Mouse (Mus musculus) intestine, embryonic 16.5 days (tissue): ENCODE measurements around the gene Smyd1. TPM values are rescaled to one million over a fixed set of nuclear protein-coding genes. Genes with fewer than 3 reads are reported as not detected.

Experiments used
- ATAC-seq: fragments of 200-750 bp; cut with Nextera tagmentation; 2 replicates; pipeline ENCODE4 v1.8.0; 2017; ENCODE audit warnings: moderate TSS enrichment, moderate library complexity
- H3K27ac ChIP-seq: fragments of 300-500 bp; sonication (generic); 2 replicates; pipeline ENCODE4 v1.5.1; 2014; ENCODE audit warnings: mild to moderate bottlenecking, low read length
- H3K27me3 ChIP-seq: fragments of 300-500 bp; sonication (generic); replicated peaks from 2 replicates; pipeline ENCODE4 v1.6.1; 2014; ENCODE audit warnings: low read length, control low read depth, mixed read lengths; ENCODE audit not compliant: control insufficient read depth, insufficient read depth
- H3K36me3 ChIP-seq: fragments of 300-500 bp; sonication (generic); 2 replicates; pipeline ENCODE4 v1.6.1; 2014; ENCODE audit warnings: low read length, control low read depth; ENCODE audit not compliant: control insufficient read depth, insufficient read depth
- H3K4me1 ChIP-seq: fragments of 300-500 bp; sonication (generic); 2 replicates; pipeline ENCODE4 v1.6.1; 2014; ENCODE audit warnings: low read length, control low read depth, mixed read lengths; ENCODE audit not compliant: control insufficient read depth, insufficient read depth
- H3K4me2 ChIP-seq: fragments of 300-500 bp; sonication (generic); 2 replicates; pipeline ENCODE4 v1.6.1; 2014; ENCODE audit warnings: low read depth, low read length, control low read depth
- H3K4me3 ChIP-seq: fragments of 300-500 bp; sonication (generic); 2 replicates; pipeline ENCODE4 v1.5.1; 2014; ENCODE audit warnings: mild to moderate bottlenecking, low read length
- H3K9ac ChIP-seq: fragments of 300-500 bp; sonication (generic); 2 replicates; pipeline ENCODE4 v1.6.1; 2014; ENCODE audit warnings: low read depth, low read length
- H3K9me3 ChIP-seq: fragments of 300-500 bp; sonication (generic); 2 replicates; pipeline ENCODE4 v1.6.1; 2016; ENCODE audit warnings: low read length, control low read depth; ENCODE audit not compliant: control insufficient read depth
- WGBS: fragments of 180-500 bp; shearing (Covaris S2); extraction: QIAGEN DNeasy Blood & Tissue Kit; methylation state at CpG from one replicate; pipeline ENCODE4 v1.1.7; 2014; 5-methylcytosine and 5-hydroxymethylcytosine counted together
- polyA plus RNA-seq: library from polyadenylated mRNA; unstranded; fragments of >200 nt; fragmentation: Nextera tagmentation; extraction: Ambion mirVana; gene quantifications from 2 replicates; pipeline ENCODE4 v1.2.1, GENCODE M21; 2015

Smyd1 gene
- polyA plus RNA-seq, result 0.34 and 0.36 TPM in 2 replicates

DNA sequence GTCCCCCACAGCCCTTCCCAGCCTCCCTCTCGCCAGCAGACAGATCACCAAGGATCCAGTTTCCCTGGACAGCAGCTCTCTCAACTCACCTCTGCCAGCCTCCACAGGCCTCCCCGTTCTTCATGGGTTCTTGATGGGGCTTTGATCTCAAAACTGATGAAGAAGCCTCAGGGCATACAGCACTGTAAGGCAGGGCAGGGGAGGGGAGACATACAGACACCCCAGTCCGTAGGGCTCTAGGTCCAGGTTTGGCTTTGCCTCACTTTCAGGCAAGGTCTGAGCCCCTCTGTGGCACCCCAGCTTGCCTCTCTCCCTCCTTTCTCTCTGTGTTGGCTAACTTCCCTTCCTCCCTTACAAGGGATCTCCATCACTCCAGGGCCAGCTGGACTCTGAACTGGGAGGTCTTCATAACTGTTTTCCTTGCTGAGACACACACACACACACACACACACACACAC, at the start of gene Smyd1:
Gene Smyd1 (minus strand): TSS at position 408 of the 458 bp plus-strand sequence.
- no peak for ATAC-seq
- H3K4me3 ChIP-seq, result no peak within 1 kb of the TSS
- H3K4me1 ChIP-seq, result no peaks in the 10 kb centered on the region
- no peaks in the 10 kb centered on the region for H3K9me3 ChIP-seq
- 76% methylated on average over 3 of the region's 3 CpGs for WGBS
- H3K27ac ChIP-seq, result no peak within 1 kb of the TSS
- no peaks in the 10 kb centered on the region for H3K27me3 ChIP-seq
- no peak within 1 kb of the TSS for H3K9ac ChIP-seq
- H3K4me2 ChIP-seq, result no peak within 1 kb of the TSS
- no peaks in the 10 kb centered on the region for H3K36me3 ChIP-seq

DNA sequence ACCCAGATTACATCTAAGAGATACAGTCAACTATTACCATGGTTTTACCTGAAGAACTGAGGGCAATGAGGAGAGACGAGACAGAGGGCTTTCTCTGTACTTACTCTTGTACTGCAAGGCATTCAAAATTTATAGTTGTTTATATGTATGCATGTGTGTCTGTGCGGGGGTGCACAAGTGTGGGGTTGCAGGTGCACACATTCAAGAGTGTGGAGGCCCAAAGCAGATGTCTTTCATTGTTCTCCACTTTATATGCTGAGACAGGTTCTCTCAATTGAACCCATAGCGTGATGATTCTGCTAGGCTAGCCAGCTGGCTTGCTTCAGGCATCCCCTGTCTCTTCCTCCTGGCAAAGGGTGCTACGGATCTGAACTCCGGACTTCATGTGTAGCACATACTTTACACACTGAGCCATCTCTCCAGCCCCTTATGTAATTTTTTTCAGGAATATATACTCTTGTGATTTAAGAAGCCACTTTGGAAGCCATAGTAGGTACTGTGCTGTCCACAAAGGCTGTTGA, 49.1 kb upstream of the Smyd1 start:
- no peak overlapping the region for H3K4me3 ChIP-seq
- H3K9me3 ChIP-seq, result no peaks in the 10 kb centered on the region
- H3K9ac ChIP-seq, result no peak overlapping the region
- H3K27me3 ChIP-seq, result no peaks in the 10 kb centered on the region
- no peaks in the 10 kb centered on the region for H3K4me1 ChIP-seq
- H3K4me2 ChIP-seq, result no peak overlapping the region
- ATAC-seq, result no peak
- no peaks in the 10 kb centered on the region for H3K36me3 ChIP-seq
- no peak overlapping the region for H3K27ac ChIP-seq
- 76% methylated on average over 5 of the region's 5 CpGs for WGBS

DNA sequence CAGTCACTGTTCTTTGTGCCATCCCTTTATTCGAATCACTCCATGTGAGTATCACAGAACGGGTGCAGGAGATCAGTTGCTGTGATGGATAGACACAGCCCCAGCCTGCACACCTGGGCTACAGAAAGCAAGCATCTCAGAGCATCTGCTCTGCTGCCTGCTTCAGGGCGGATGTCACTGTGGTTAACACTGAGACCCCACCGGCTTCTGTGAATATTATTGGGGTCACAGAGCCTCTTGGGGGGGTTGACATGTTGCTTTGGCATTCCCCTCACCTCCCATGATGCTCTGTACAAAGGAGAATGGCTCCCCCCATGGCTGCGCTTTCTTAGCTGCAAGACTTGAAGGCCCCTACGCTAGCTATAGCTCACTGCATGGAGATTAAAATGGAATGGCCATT, 47.4 kb upstream of the Smyd1 start:
- Histone ChIP-seq H3K27ac (no peak overlapping the region), H3K27me3 (no peaks in the 10 kb centered on the region), H3K9ac (no peak overlapping the region), H3K4me3 (no peak overlapping the region), H3K36me3 (no peaks in the 10 kb centered on the region), H3K4me1 (no peaks in the 10 kb centered on the region), H3K9me3 (no peaks in the 10 kb centered on the region), H3K4me2 (no peak overlapping the region)
- ATAC-seq, result no peak
- 95% methylated on average over 6 of the region's 6 CpGs for WGBS

- no peaks in the 10 kb centered on the region for H3K4me1 ChIP-seq
- H3K4me2 ChIP-seq, result no peak overlapping the region
- H3K4me3 ChIP-seq, result no peak overlapping the region
- H3K9ac ChIP-seq, result no peak overlapping the region
- H3K9me3 ChIP-seq, result no peaks in the 10 kb centered on the region
- 83% methylated on average over 2 of the region's 2 CpGs for WGBS
- no peak for ATAC-seq
- no peaks in the 10 kb centered on the region for H3K36me3 ChIP-seq
- no peak overlapping the region for H3K27ac ChIP-seq
- H3K27me3 ChIP-seq, result no peaks in the 10 kb centered on the region
Measured at GRCm38 (mm10) chr6:71363995-71364394, 42.0 kb upstream of the Smyd1 start.

GRCm38 (mm10) chr6:71361156-71361670, 39.2 kb upstream of the Smyd1 start:
- Histone ChIP-seq H3K27ac (no peak overlapping the region), H3K9me3 (no peaks in the 10 kb centered on the region), H3K4me2 (no peak overlapping the region), H3K9ac (no peak overlapping the region), H3K4me1 (no peaks in the 10 kb centered on the region), H3K36me3 (no peaks in the 10 kb centered on the region), H3K4me3 (no peak overlapping the region), H3K27me3 (no peaks in the 10 kb centered on the region)
- WGBS, result 79% methylated on average over 10 of the region's 10 CpGs
- no peak for ATAC-seq

DNA sequence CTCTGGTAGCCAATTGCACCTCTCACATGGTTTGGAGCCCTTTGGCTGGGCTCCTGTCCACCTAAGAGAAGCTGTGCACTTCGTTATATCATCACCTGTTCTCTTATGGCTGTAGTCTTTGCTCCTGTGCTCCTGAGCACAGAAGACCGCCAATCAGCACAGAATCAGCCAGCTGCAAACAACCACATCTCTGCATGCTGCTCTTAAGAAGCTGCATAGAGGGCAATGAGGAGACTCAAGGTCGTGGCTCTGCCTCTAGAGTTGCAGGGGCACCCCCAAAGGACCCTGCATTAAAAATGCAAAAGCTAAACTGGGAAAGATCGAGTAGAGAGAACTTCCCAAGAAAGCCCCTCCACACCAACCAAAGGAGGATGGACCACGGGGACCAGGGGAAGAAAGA, 38.7 kb upstream of the Smyd1 start:
- 65% methylated on average over 5 of the region's 5 CpGs for WGBS
- no peaks in the 10 kb centered on the region for H3K27me3 ChIP-seq
- H3K4me3 ChIP-seq, result no peak overlapping the region
- ATAC-seq, result no peak
- H3K36me3 ChIP-seq, result no peaks in the 10 kb centered on the region
- no peak overlapping the region for H3K27ac ChIP-seq
- no peaks in the 10 kb centered on the region for H3K9me3 ChIP-seq
- H3K4me2 ChIP-seq, result no peak overlapping the region
- no peak overlapping the region for H3K9ac ChIP-seq
- H3K4me1 ChIP-seq, result no peaks in the 10 kb centered on the region

DNA sequence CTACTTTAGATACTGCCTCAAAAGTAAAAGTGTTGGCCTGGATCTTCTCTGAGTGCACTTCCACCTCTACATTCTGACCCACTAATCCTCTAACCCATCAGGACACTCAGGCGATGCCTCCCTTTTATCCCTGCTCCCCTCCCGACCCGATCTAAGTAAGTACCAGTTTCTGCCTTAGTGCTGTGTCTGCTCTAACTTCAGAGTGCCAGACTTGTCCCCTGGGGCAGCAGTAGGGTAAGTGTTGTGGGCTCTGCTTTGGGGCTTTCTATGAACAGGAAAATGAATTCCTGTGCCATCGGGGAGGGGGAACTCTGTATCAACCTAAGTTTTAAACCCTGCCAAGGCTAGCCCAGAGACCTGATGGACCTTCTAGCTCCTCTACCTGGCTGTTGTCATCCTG, 38.2 kb upstream of the Smyd1 start:
- no peak overlapping the region for H3K4me3 ChIP-seq
- H3K27ac ChIP-seq, result no peak overlapping the region
- no peaks in the 10 kb centered on the region for H3K36me3 ChIP-seq
- ATAC-seq, result no peak
- no peak overlapping the region for H3K9ac ChIP-seq
- no peaks in the 10 kb centered on the region for H3K27me3 ChIP-seq
- no peak overlapping the region for H3K4me2 ChIP-seq
- no peaks in the 10 kb centered on the region for H3K9me3 ChIP-seq
- H3K4me1 ChIP-seq, result no peaks in the 10 kb centered on the region
- WGBS, result 83% methylated on average over 4 of the region's 4 CpGs

DNA sequence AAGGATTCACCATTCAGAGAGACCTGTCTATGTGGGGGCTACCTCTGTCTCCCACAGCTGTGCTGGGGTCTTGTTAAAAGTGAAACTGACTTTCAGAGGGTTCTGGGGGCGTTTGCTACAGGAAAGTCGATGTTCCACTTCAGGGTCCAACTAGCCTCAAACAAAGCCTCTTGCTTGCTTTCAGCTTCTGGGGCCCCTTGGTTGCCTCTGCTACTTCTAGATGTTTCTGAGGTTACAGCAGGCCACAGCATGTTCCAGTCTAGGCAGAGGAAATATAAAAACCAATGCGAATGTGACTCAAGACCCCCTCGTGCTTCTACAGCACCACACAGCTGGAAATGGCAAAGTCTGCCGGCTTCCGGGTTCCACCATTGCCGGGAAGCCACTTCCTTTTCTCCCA, 35.5 kb upstream of the Smyd1 start:
- ATAC-seq, result no peak
- Histone ChIP-seq H3K9ac (no peak overlapping the region), H3K27ac (no peak overlapping the region), H3K36me3 (no peaks in the 10 kb centered on the region), H3K4me2 (no peak overlapping the region), H3K4me1 (no peaks in the 10 kb centered on the region), H3K4me3 (no peak overlapping the region), H3K27me3 (no peaks in the 10 kb centered on the region), H3K9me3 (no peaks in the 10 kb centered on the region)
- WGBS, result 88% methylated on average over 7 of the region's 7 CpGs

DNA sequence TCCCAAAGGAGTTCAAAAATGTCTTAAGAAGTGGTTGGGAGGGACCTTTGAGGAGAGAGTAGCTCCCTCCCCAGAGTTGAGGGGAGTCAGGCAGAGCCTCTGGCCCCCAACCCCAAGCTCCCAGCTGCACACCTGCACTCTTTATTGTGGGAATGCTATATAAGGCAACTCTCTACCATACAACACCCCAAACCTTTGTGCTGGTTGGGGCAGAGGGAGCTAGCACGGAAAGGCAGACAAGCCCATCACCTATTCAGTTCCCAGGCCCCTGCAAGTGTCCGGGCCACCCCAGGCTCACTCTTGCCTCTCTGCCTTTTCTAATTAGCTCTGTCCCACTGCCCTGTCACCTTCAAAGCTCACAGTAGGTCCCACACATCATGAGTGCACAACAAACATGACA, 31.7 kb upstream of the Smyd1 start:
- Histone ChIP-seq H3K27ac (no peak overlapping the region), H3K9ac (no peak overlapping the region), H3K4me2 (no peak overlapping the region), H3K9me3 (no peaks in the 10 kb centered on the region), H3K36me3 (no peaks in the 10 kb centered on the region), H3K4me3 (no peak overlapping the region), H3K4me1 (no peaks in the 10 kb centered on the region), H3K27me3 (no peaks in the 10 kb centered on the region)
- no peak for ATAC-seq
- WGBS, result 78% methylated on average over 2 of the region's 2 CpGs

GRCm38 (mm10) chr6:71352866-71353427, 30.9 kb upstream of the Smyd1 start:
- Histone ChIP-seq H3K9me3 (peaks cover 3% of the 10 kb centered on the region; the same call in 1 of the 2 replicates), H3K4me1 (no peaks in the 10 kb centered on the region), H3K4me2 (no peak overlapping the region), H3K4me3 (no peak overlapping the region), H3K27ac (no peak overlapping the region), H3K36me3 (no peaks in the 10 kb centered on the region), H3K27me3 (no peaks in the 10 kb centered on the region), H3K9ac (no peak overlapping the region)
- 82% methylated on average over 10 of the region's 10 CpGs for WGBS
- no peak for ATAC-seq
